Mouse (Mus musculus) stomach, postnatal 0 days (tissue): Measurements from ENCODE around the gene Ankrd23.

Source experiments
- CTCF ChIP-seq: IDR thresholded peaks from 2 replicates; pipeline ENCODE4 v1.5.1; 2016; ENCODE audit warnings: antibody characterized with exemption, low read depth, mild to moderate bottlenecking, moderate library complexity
- EP300 ChIP-seq: optimal IDR thresholded peaks from 2 replicates; pipeline ENCODE3; 2016; ENCODE audit warnings: antibody characterized with exemption

DNA sequence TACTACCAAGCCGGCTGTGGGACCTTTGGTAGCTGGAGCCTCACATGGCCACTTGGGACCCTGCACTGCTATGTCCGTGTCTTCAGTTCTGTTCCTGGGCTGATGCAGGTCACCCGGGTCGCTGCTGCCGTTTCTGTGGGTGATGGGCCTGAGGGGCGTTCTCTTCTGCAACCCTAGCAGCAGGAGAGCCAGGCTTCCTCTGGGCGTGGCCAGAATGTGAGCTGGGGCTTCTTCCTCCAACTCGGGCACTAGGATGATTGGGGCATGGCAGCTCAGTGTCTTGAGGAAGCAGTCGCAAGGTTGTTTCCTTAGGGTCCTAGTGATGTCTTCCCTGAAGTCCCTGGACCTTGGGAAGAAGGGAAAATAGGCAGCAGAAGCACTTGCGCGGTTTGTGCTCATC is 17.1 kb downstream of the Ankrd23 start:
- no peak for TF ChIP-seq CTCF
- TF ChIP-seq EP300 = no peak
